Mouse (Mus musculus) embryonic facial prominence, embryonic 11.5 days (tissue): ENCODE data around the gene Chst2. TPM values are rescaled to one million over a fixed set of nuclear protein-coding genes. Genes with fewer than 3 reads are reported as not detected.
A peak's percentile ranks its signal among the peaks of the same experiment; 100 is the strongest.

Experiments
- ATAC-seq: fragments of 200-750 bp; cut with Nextera tagmentation; replicated peaks from 2 replicates; pipeline ENCODE4 v1.8.0; 2017; ENCODE audit warnings: low read depth; ENCODE audit not compliant: insufficient number of reproducible peaks, low FRiP score, low TSS enrichment
- DNase-seq: peaks from one replicate; pipeline ENCODE4 v3.0.0-alpha.2; 2015; ENCODE audit warnings: low spot score
- H3K27ac ChIP-seq: fragments of 300-500 bp; sonication (generic); replicated peaks from 2 replicates; pipeline ENCODE4 v1.5.1; 2014; ENCODE audit warnings: mild to moderate bottlenecking, low read depth, low read length, control low read depth
- H3K27me3 ChIP-seq: fragments of 300-500 bp; sonication (generic); 2 replicates; pipeline ENCODE4 v1.6.1; 2014; ENCODE audit warnings: mild to moderate bottlenecking, low read length, moderate library complexity, mixed read lengths; ENCODE audit not compliant: control insufficient read depth, insufficient read depth
- H3K36me3 ChIP-seq: fragments of 300-500 bp; sonication (generic); replicated peaks from 2 replicates; pipeline ENCODE4 v1.6.1; 2014; ENCODE audit warnings: low read depth, mild to moderate bottlenecking, low read length, moderate library complexity, mixed read lengths; ENCODE audit not compliant: control insufficient read depth, insufficient read depth
- H3K4me1 ChIP-seq: fragments of 300-500 bp; sonication (generic); 2 replicates; pipeline ENCODE4 v1.6.1; 2014; ENCODE audit warnings: low read length, mixed read lengths; ENCODE audit not compliant: control insufficient read depth, insufficient read depth
- H3K4me2 ChIP-seq: fragments of 300-500 bp; sonication (generic); 2 replicates; pipeline ENCODE4 v1.6.1; 2014; ENCODE audit warnings: low read depth, mild to moderate bottlenecking, control low read depth, low read length, moderate library complexity
- H3K4me3 ChIP-seq: fragments of 300-500 bp; sonication (generic); 2 replicates; pipeline ENCODE4 v1.5.1; 2014; ENCODE audit warnings: low read depth, low read length, control low read depth
- H3K9ac ChIP-seq: fragments of 300-500 bp; sonication (generic); replicated peaks from 2 replicates; pipeline ENCODE4 v1.6.1; 2014; ENCODE audit warnings: mild to moderate bottlenecking, control low read depth, low read length
- H3K9me3 ChIP-seq: fragments of 300-500 bp; sonication (generic); replicated peaks from 2 replicates; pipeline ENCODE4 v1.6.1; 2016; ENCODE audit warnings: mild to moderate bottlenecking, low read length, inconsistent platforms, mixed read lengths; ENCODE audit not compliant: control insufficient read depth
- WGBS: fragments of 180-500 bp; shearing (Covaris S2); extraction: QIAGEN DNeasy Blood & Tissue Kit; methylation state at CpG from one replicate; pipeline ENCODE4 v1.1.7; 2014; 5-methylcytosine and 5-hydroxymethylcytosine counted together
- polyA plus RNA-seq: library from polyadenylated mRNA; unstranded; fragments of >200 nt; fragmentation: Nextera tagmentation; extraction: Ambion mirVana; gene quantifications from 2 replicates; pipeline ENCODE4 v1.2.1, GENCODE M21; 2014

Chst2 gene
- polyA plus RNA-seq, 1 experiment from 2014 or later, result 7.3 TPM

- Histone ChIP-seq H3K9ac (no peak overlapping the region), H3K36me3 (no peaks in the 10 kb centered on the region), H3K9me3 (no peaks in the 10 kb centered on the region), H3K4me1 (no peaks in the 10 kb centered on the region), H3K27ac (no peak overlapping the region), H3K4me2 (no peak overlapping the region), H3K27me3 (no peaks in the 10 kb centered on the region), H3K4me3 (no peak overlapping the region)
- DNase-seq (peak; percentile 31), ATAC-seq (no peak)
- 14% methylated on average over 1 of the region's 1 CpGs for WGBS
Measured at GRCm38 (mm10) chr9:95392011-95392410, 14.5 kb downstream of the Chst2 start.

DNA sequence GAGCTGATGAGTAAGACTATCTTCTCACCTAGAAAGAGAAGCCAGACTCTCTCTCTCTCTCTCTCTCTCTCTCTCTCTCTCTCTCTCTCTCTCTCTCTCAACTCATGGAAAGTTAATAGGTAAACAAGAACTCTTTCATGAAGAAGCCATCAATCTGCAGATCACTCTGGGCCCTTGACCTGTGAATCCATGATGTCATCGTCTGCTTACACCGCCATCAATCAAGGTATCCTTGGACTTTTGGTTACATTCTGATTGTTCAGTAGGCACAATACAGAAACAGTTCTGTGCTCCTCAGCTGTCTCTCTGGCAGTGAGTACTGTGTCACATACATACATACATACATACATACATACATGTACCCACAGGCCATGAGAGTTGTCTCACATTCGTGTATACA, 16.6 kb downstream of the Chst2 start:
- DNase-seq (no peak), ATAC-seq (no peak)
- no peak overlapping the region for H3K4me3 ChIP-seq
- no peak overlapping the region for H3K4me2 ChIP-seq
- WGBS, result 95% methylated on average over 3 of the region's 3 CpGs
- no peak overlapping the region for H3K27ac ChIP-seq
- H3K36me3 ChIP-seq, result no peaks in the 10 kb centered on the region
- no peak overlapping the region for H3K9ac ChIP-seq
- H3K9me3 ChIP-seq, result no peaks in the 10 kb centered on the region
- H3K27me3 ChIP-seq, result no peaks in the 10 kb centered on the region
- H3K4me1 ChIP-seq, result no peaks in the 10 kb centered on the region

DNA sequence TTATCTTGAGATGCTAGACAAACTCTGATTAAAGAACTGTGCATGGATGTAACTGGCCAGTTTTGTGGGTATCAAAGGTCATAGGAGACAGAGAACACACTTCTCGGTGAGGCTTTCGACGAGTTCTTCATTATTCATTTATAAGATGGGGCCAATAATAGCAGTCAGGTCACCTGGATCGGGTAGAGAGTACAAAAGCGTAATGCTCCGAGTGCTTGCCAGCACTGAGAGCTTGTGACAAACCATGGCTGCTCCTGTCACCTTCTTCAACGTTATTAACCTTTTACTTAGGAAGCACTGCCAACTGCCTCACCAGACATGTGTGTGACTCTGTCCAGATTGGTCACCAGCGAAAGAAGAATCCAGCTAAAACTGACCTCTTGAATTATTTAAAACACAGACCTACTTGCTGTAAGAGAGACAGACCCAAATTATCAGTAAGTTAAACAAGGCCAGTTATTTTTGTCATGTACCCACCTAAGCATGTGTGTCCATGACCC, 18.6 kb downstream of the Chst2 start:
- no peaks in the 10 kb centered on the region for H3K9me3 ChIP-seq
- H3K4me1 ChIP-seq, result no peaks in the 10 kb centered on the region
- 84% methylated on average over 8 of the region's 8 CpGs for WGBS
- no peak overlapping the region for H3K27ac ChIP-seq
- no peak overlapping the region for H3K4me2 ChIP-seq
- no peaks in the 10 kb centered on the region for H3K36me3 ChIP-seq
- no peaks in the 10 kb centered on the region for H3K27me3 ChIP-seq
- DNase-seq (no peak), ATAC-seq (no peak)
- no peak overlapping the region for H3K4me3 ChIP-seq
- H3K9ac ChIP-seq, result no peak overlapping the region

DNA sequence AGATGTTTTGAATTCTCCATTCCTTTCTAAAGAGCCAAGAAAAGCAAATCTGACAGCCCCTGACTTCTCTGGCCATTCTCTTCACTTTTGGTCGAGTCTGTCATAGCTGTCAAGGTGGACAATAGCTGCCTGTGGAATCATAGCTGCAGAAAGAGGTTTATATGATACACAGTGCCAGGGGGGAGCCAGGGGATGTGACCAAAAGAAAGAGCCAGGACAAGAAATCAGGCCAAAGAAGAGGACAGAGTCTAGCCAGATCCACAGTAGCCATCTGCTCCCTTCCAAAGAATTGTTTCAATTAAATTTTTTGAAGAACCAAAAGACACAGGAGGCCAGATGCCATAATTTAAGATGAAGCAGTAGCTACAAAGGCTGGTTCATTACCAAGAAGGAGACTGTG, 30.6 kb downstream of the Chst2 start:
- H3K9me3 ChIP-seq, result no peaks in the 10 kb centered on the region
- no peaks in the 10 kb centered on the region for H3K4me1 ChIP-seq
- H3K36me3 ChIP-seq, result no peaks in the 10 kb centered on the region
- no peak overlapping the region for H3K9ac ChIP-seq
- H3K27me3 ChIP-seq, result no peaks in the 10 kb centered on the region
- no peak overlapping the region for H3K4me2 ChIP-seq
- no peak overlapping the region for H3K27ac ChIP-seq
- ATAC-seq (no peak), DNase-seq (no peak)
- 54% methylated on average over 1 of the region's 1 CpGs for WGBS
- no peak overlapping the region for H3K4me3 ChIP-seq

DNA sequence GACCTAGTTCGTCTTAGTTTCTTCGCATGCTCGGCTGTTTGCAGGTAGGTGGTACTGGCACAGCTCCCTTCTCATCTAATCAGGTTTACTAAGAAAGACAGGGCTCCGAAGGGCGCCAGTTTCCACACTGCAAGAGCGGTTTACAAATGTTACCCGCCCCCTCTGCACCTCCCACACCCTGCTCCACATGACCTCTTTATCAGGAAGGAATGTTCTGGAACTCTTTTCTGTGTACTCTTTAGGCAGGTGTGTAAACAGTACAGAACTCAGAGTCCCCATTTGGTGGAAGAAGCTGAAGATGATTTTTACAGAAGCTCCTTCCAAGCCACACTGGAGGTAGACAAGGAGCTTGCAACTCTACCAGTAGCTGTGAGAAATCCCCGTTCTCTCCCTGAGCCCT, 31.2 kb downstream of the Chst2 start:
- no peaks in the 10 kb centered on the region for H3K27me3 ChIP-seq
- no peak overlapping the region for H3K4me3 ChIP-seq
- no peak overlapping the region for H3K4me2 ChIP-seq
- no peaks in the 10 kb centered on the region for H3K4me1 ChIP-seq
- H3K27ac ChIP-seq, result no peak overlapping the region
- no peaks in the 10 kb centered on the region for H3K9me3 ChIP-seq
- ATAC-seq (no peak), DNase-seq (no peak)
- WGBS, result 84% methylated on average over 8 of the region's 8 CpGs
- H3K9ac ChIP-seq, result no peak overlapping the region
- H3K36me3 ChIP-seq, result no peaks in the 10 kb centered on the region

DNA sequence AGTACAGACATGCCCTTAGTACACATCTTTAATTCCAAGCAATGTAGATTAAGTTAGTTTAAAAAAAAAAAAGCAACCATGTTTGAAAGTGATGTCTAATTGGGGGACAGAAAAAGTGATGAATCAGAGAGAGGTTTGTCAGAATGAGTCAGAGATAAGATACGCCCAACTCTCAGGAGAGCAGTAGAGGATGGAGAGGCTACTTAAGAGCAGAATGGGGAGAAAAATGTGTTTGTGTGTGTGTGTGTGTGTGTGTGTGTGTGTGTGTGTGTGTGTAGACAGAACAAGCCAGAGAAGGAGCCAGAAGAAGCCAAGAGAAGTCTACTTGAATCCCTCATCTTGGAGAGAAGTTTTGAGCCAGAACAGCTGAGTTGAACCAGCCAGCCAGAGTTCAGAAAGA, 32.8 kb downstream of the Chst2 start:
- 92% methylated on average over 1 of the region's 1 CpGs for WGBS
- H3K27me3 ChIP-seq, result no peaks in the 10 kb centered on the region
- H3K4me2 ChIP-seq, result no peak overlapping the region
- no peak overlapping the region for H3K27ac ChIP-seq
- H3K9ac ChIP-seq, result no peak overlapping the region
- ATAC-seq, result no peak
- no peaks in the 10 kb centered on the region for H3K9me3 ChIP-seq
- no peak overlapping the region for H3K4me3 ChIP-seq
- H3K4me1 ChIP-seq, result no peaks in the 10 kb centered on the region
- no peak for DNase-seq
- no peaks in the 10 kb centered on the region for H3K36me3 ChIP-seq

- 89% methylated on average over 3 of the region's 3 CpGs for WGBS
- no peak overlapping the region for H3K9ac ChIP-seq
- DNase-seq (no peak), ATAC-seq (no peak)
- no peaks in the 10 kb centered on the region for H3K9me3 ChIP-seq
- no peak overlapping the region for H3K27ac ChIP-seq
- H3K36me3 ChIP-seq, result no peaks in the 10 kb centered on the region
- no peak overlapping the region for H3K4me2 ChIP-seq
- H3K27me3 ChIP-seq, result no peaks in the 10 kb centered on the region
- H3K4me3 ChIP-seq, result no peak overlapping the region
- H3K4me1 ChIP-seq, result no peaks in the 10 kb centered on the region
Measured at GRCm38 (mm10) chr9:95365882-95366281, 40.6 kb downstream of the Chst2 start.

DNA sequence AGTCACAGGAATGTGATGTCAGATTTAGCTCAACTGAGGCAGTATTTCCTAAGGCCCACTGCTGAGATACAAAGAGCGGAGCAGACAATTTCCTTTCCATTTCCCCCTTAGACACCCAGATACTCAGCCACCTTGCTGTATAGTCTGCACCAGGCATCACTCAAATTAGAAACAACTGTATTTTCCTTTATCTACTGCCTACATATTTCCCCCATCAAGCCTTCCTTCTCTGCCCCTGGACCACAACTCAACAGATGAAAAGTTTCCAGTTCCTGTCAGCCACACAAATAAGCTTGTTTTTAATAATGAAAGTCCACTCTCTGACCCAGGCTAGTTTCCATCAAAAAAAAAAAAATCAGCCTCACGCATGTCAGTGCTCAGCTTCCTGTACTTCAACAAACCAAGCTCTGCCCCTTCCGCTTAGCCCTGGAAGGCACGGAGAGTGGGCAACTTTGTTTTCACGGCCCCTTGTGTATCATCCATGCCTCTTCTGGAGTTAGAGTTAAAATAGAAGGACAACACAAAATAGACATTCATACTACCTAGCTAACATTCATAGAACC, 52.6 kb downstream of the Chst2 start:
- WGBS, result 82% methylated on average over 5 of the region's 5 CpGs
- no peak overlapping the region for H3K27ac ChIP-seq
- no peak overlapping the region for H3K4me3 ChIP-seq
- H3K36me3 ChIP-seq, result no peaks in the 10 kb centered on the region
- ATAC-seq, result no peak
- H3K27me3 ChIP-seq, result no peaks in the 10 kb centered on the region
- no peaks in the 10 kb centered on the region for H3K4me1 ChIP-seq
- H3K4me2 ChIP-seq, result no peak overlapping the region
- H3K9ac ChIP-seq, result no peak overlapping the region
- no peak for DNase-seq
- no peaks in the 10 kb centered on the region for H3K9me3 ChIP-seq
